Mouse (Mus musculus) MEL (cell line): ENCODE measurements at regions not wholly inside any gene's neighbourhood (a gene's known extent, or its start where the extent isn't known, plus 50 kb on each side); places are given as distances from the start of the nearest gene placed in this dataset.

Source experiments
- DNase-seq: peaks from one replicate; pipeline ENCODE4 v3.0.0; 2011; ENCODE audit warnings: low read depth, low spot score
- H3K27ac ChIP-seq: 2 replicates; pipeline ENCODE4 v1.5.1; 2012; ENCODE audit warnings: low read depth, mild to moderate bottlenecking, control low read depth, low read length, moderate library complexity; ENCODE audit not compliant: control insufficient read depth
- H3K27me3 ChIP-seq, 2 experiments: fragments of 150-350 bp in 1 of 2; sonication (generic) in 1 of 2; 2 replicates each; pipeline ENCODE4 v1.6.1; 2012; ENCODE audit warnings: low read length in 2 of 2, mild to moderate bottlenecking in 2 of 2, improper control_type of control experiment in 1 of 2, moderate library complexity in 1 of 2; ENCODE audit not compliant: insufficient read depth in 2 of 2, control insufficient read depth in 1 of 2
- H3K36me3 ChIP-seq, 2 experiments: 2 replicates each; pipeline ENCODE4 v1.6.1; 2012 to 2014; ENCODE audit warnings: low read length in 2 of 2, improper control_type of control experiment in 1 of 2, inconsistent platforms in 1 of 2, mild to moderate bottlenecking in 1 of 2; ENCODE audit not compliant: insufficient read depth in 2 of 2, control insufficient read depth in 1 of 2
- H3K4me1 ChIP-seq, 2 experiments: fragments of 150-350 bp in 1 of 2; sonication (generic) in 1 of 2; 2 replicates each; pipeline ENCODE4 v1.6.1; 2012; ENCODE audit warnings: low read length in 2 of 2, improper control_type of control experiment in 1 of 2, mild to moderate bottlenecking in 1 of 2; ENCODE audit not compliant: insufficient read depth in 2 of 2, control insufficient read depth in 1 of 2
- H3K4me3 ChIP-seq, 2 experiments: fragments of 150-350 bp in 1 of 2; sonication (generic) in 1 of 2; 2 replicates each; pipeline ENCODE4 v1.5.1; 2012; ENCODE audit warnings: low read depth in 2 of 2, low read length in 2 of 2, mild to moderate bottlenecking in 2 of 2, moderate library complexity in 2 of 2, control low read depth in 1 of 2, improper control_type of control experiment in 1 of 2; ENCODE audit not compliant: control insufficient read depth in 1 of 2, insufficient read depth in 1 of 2
- H3K79me2 ChIP-seq: 2 replicates; pipeline ENCODE4 v1.6.1; 2012; ENCODE audit warnings: mild to moderate bottlenecking, low read length, moderate library complexity; ENCODE audit not compliant: control insufficient read depth, poor library complexity, insufficient read depth
- H3K9ac ChIP-seq: 2 replicates; pipeline ENCODE4 v1.6.1; 2012; ENCODE audit warnings: low read depth, mild to moderate bottlenecking, control low read depth, low read length, moderate library complexity; ENCODE audit not compliant: control insufficient read depth, poor library complexity, severe bottlenecking
- H3K9me3 ChIP-seq: fragments of 150-350 bp; sonication (generic); replicated peaks from 2 replicates; pipeline ENCODE4 v1.6.1; 2012; ENCODE audit warnings: mild to moderate bottlenecking, low read length, improper control_type of control experiment, moderate library complexity; ENCODE audit not compliant: insufficient read depth
- CTCF ChIP-seq, 3 experiments: IDR thresholded peaks in 2 of 3; conservative IDR thresholded peaks in 1 of 3; 2 replicates each; pipeline ENCODE4 v1.5.1; 2011 to 2012; ENCODE audit warnings: low read length in 3 of 3, low read depth in 2 of 3, mild to moderate bottlenecking in 2 of 3, improper control_type of control experiment in 1 of 3, inconsistent platforms in 1 of 3, mixed read lengths in 1 of 3, moderate library complexity in 1 of 3; ENCODE audit not compliant: control insufficient read depth in 1 of 3, insufficient read depth in 1 of 3, poor library complexity in 1 of 3, severe bottlenecking in 1 of 3
- ELF1 ChIP-seq: IDR thresholded peaks from 2 replicates; pipeline ENCODE4 v1.6.1; 2014; ENCODE audit warnings: low read depth, mild to moderate bottlenecking, inconsistent platforms, low read length, improper control_type of control experiment, moderate library complexity
- GATA1 ChIP-seq: IDR thresholded peaks from 2 replicates; pipeline ENCODE4 v1.6.1; 2011; ENCODE audit warnings: low read depth, low read length, improper control_type of control experiment
- JUND ChIP-seq: IDR thresholded peaks from 2 replicates; pipeline ENCODE4 v1.6.1; 2011; ENCODE audit warnings: low read depth, mild to moderate bottlenecking, improper control_type of control experiment, low read length
- MAFK ChIP-seq: IDR thresholded peaks from 2 replicates; pipeline ENCODE4 v1.6.1; 2011; ENCODE audit warnings: low read depth, mild to moderate bottlenecking, low read length, improper control_type of control experiment, borderline replicate concordance
- MAX ChIP-seq: IDR thresholded peaks from 2 replicates; pipeline ENCODE4 v1.6.1; 2011; ENCODE audit warnings: low read length, improper control_type of control experiment
- MXI1 ChIP-seq: IDR thresholded peaks from 2 replicates; pipeline ENCODE4 v1.6.1; 2011; ENCODE audit warnings: mild to moderate bottlenecking, low read depth, low read length, improper control_type of control experiment
- MYC ChIP-seq: IDR thresholded peaks from 2 replicates; pipeline ENCODE4 v1.6.1; 2011; ENCODE audit warnings: low read depth, mild to moderate bottlenecking, low read length, improper control_type of control experiment, moderate library complexity
- NRF1 ChIP-seq: IDR thresholded peaks from 2 replicates; pipeline ENCODE4 v1.6.1; 2014; ENCODE audit warnings: low read depth, mild to moderate bottlenecking, inconsistent platforms, low read length, improper control_type of control experiment, moderate library complexity; ENCODE audit not compliant: poor library complexity, insufficient read depth, severe bottlenecking
- TAL1 ChIP-seq: IDR thresholded peaks from 2 replicates; pipeline ENCODE4 v1.6.1; 2012; ENCODE audit warnings: mild to moderate bottlenecking, inconsistent platforms, low read length, moderate library complexity, mixed read lengths
- USF1 ChIP-seq: IDR thresholded peaks from 2 replicates; pipeline ENCODE4 v1.6.1; 2014; ENCODE audit warnings: low read depth, mild to moderate bottlenecking, inconsistent platforms, low read length, improper control_type of control experiment, moderate library complexity
- ZMIZ1 ChIP-seq: IDR thresholded peaks from 2 replicates; pipeline ENCODE4 v1.6.1; 2012; ENCODE audit warnings: low read depth, mild to moderate bottlenecking, inconsistent platforms, low read length, improper control_type of control experiment, moderate library complexity
- ZNF384 ChIP-seq: IDR thresholded peaks from 2 replicates; pipeline ENCODE4 v1.6.1; 2012; ENCODE audit warnings: low read depth, mild to moderate bottlenecking, inconsistent platforms, low read length, improper control_type of control experiment

GRCm38 (mm10) chr2:166491861-166492260 is 221.8 kb downstream of the Prex1 start:
- TF ChIP-seq USF1 = no peak
- DNase-seq = no peak
- Histone ChIP-seq H3K27me3 (no peaks in the 10 kb centered on the region), H3K9ac (no peak overlapping the region), H3K27ac (no peak overlapping the region), H3K4me1 (no peaks in the 10 kb centered on the region), H3K36me3 (no peaks in the 10 kb centered on the region), H3K79me2 (no peaks in the 10 kb centered on the region), H3K9me3 (no peaks in the 10 kb centered on the region), H3K4me3 (no peak overlapping the region)

GRCm38 (mm10) chr2:166489041-166489872 is 224.4 kb downstream of the Prex1 start:
- H3K36me3 ChIP-seq = no peaks in the 10 kb centered on the region
- no peaks in the 10 kb centered on the region for H3K79me2 ChIP-seq
- TF ChIP-seq TAL1 (no peak), ELF1 (no peak), MYC (no peak), ZMIZ1 (no peak), MXI1 (no peak), MAFK (no peak), CTCF (IDR thresholded peaks at IDR 0.05 in 2 of 3, conservative IDR thresholded peaks at IDR 0.05 in 1 of 3; ENCODE audit: control insufficient read depth in 1 of 3, insufficient read depth in 1 of 3, low read depth in 2 of 3, low read length in 3 of 3, poor library complexity in 1 of 3, severe bottlenecking in 1 of 3) (no peak), ZNF384 (no peak), MAX (no peak), GATA1 (no peak)
- TF ChIP-seq, all 39 proteins: peak for 0
- no peak overlapping the region for H3K4me3 ChIP-seq
- no peaks in the 10 kb centered on the region for H3K4me1 ChIP-seq
- no peak for DNase-seq
- no peak overlapping the region for H3K27ac ChIP-seq
- H3K27me3 ChIP-seq = no peaks in the 10 kb centered on the region
- H3K9me3 ChIP-seq = no peaks in the 10 kb centered on the region
- H3K9ac ChIP-seq = no peak overlapping the region

- no peak overlapping the region for H3K9ac ChIP-seq
- no peak for TF ChIP-seq JUND
- TF ChIP-seq NRF1 = no peak
- no peak for TF ChIP-seq ZNF384
- no peak for TF ChIP-seq CTCF (IDR thresholded peaks at IDR 0.05 in 2 of 3, conservative IDR thresholded peaks at IDR 0.05 in 1 of 3; ENCODE audit: control insufficient read depth in 1 of 3, insufficient read depth in 1 of 3, low read depth in 2 of 3, low read length in 3 of 3, poor library complexity in 1 of 3, severe bottlenecking in 1 of 3)
- TF ChIP-seq, all 39 proteins: peak for 0
Measured at GRCm38 (mm10) chr2:166487688-166488087, 225.9 kb downstream of the Prex1 start.

More at GRCm38 (mm10) chr2:166487688-166488087, 225.9 kb downstream of the Prex1 start:
- no peaks in the 10 kb centered on the region for H3K27me3 ChIP-seq
- H3K27ac ChIP-seq = no peak overlapping the region
- H3K4me1 ChIP-seq = no peaks in the 10 kb centered on the region
- H3K36me3 ChIP-seq = no peaks in the 10 kb centered on the region
- H3K4me3 ChIP-seq = no peak overlapping the region
- no peak for DNase-seq
- H3K79me2 ChIP-seq = no peaks in the 10 kb centered on the region
- no peaks in the 10 kb centered on the region for H3K9me3 ChIP-seq
